In genomic region chr1:192130202-192130601, GRCm38 (mm10) we compare ENCODE assay signal across 14 mouse cellular contexts.
"Had no signal": no experiment of that assay in that cellular context is flagged by ENCODE, and none has a peak within 500 bp of the region (broad histone marks: within the 10 kb centered on the region; RNA-seq: fewer than 3 reads in every experiment).

No protein-coding gene starts in this region.

- H3K9ac ChIP-seq: limb, embryonic 15.5 days; lung, embryonic 14.5 days; midbrain, embryonic 12.5 days; neural tube, embryonic 13.5 days; stomach, embryonic 15.5 days had no signal

- H3K4me1 ChIP-seq: limb, embryonic 15.5 days; midbrain, embryonic 12.5 days; stomach, embryonic 15.5 days had no signal

- ATAC-seq: midbrain, embryonic 16.5 days had no signal

- DNase-seq: kidney, adult 11 months; kidney, postnatal 10 days; lung, postnatal 10 days; lung, postnatal 4 days; retina, postnatal 1 day; right cerebral cortex, postnatal 14 days; thymus, postnatal 36 days had no signal

- H3K4me2 ChIP-seq: limb, embryonic 15.5 days; lung, embryonic 14.5 days; midbrain, embryonic 12.5 days; neural tube, embryonic 13.5 days; stomach, embryonic 15.5 days had no signal

- H3K27ac ChIP-seq: limb, embryonic 15.5 days; midbrain, embryonic 12.5 days; neural tube, embryonic 13.5 days; stomach, embryonic 15.5 days had no signal

- H3K9me3 ChIP-seq: limb, embryonic 15.5 days; megakaryocyte, embryonic 14.5 days; midbrain, embryonic 12.5 days; neural tube, embryonic 13.5 days; stomach, embryonic 15.5 days had no signal

- H3K4me3 ChIP-seq: limb, embryonic 15.5 days; megakaryocyte, embryonic 14.5 days; midbrain, embryonic 12.5 days; neural tube, embryonic 13.5 days; stomach, embryonic 15.5 days had no signal

- H3K27me3 ChIP-seq: limb, embryonic 15.5 days; megakaryocyte, embryonic 14.5 days; midbrain, embryonic 12.5 days; neural tube, embryonic 13.5 days; stomach, embryonic 15.5 days had no signal
